Mouse (Mus musculus): ENCODE data around the gene Ppp4r3b. TPM values are rescaled to one million over a fixed set of nuclear protein-coding genes. Genes with fewer than 3 reads are reported as not detected.

Gene Ppp4r3b
- 7.3 and 10.2 TPM in 2 replicates for polyA plus RNA-seq (2012; rRNA removed)

DNA sequence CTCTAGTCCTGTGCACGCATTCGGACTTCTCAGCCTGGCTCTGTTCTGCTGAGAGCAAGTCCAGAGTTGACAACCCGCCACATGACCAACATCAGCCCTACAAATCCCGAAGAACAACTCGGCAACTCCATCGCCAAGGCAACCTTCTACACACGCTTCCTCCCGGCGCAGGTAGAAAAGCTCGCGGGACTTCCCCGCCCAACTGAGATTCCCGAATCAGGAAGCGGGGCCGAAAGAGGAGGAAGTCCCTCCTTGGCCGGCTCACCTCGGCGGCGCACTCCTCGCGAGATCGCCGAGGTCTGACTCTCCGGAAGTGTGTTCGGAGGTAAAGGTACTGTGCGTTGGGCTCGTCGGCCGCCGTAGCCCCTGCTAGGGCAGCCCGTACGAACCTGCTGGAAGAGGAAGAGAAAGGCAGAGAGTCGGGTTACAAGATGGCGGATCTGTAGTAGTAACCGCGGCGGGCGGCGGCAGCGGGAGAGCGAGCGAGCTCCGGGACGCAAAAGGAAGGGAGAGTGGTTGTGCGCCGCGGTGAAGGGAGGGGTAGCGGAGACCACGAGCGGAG is at the start of gene Ppp4r3b:
Gene Ppp4r3b, plus strand, starts transcription at position 328 of the 562 bp plus-strand sequence.
- peaks cover 8% of the 10 kb centered on the region for H3K4me1 ChIP-seq (ENCODE audit: control insufficient read depth, insufficient read depth, low read length)
- WGBS, result under 1% methylated on average over 50 of the region's 50 CpGs
- DNase-seq, result peak; percentile 96
- H3K4me3 ChIP-seq (replicated peaks; ENCODE audit: extremely low read depth, low read depth, low read length), result peak within 1 kb of the TSS; percentile 100
- no peak for TF ChIP-seq CTCF (IDR thresholded peaks at IDR 0.05; ENCODE audit: insufficient read depth, low read length)
- peak; percentile 56; the same call in 1 of the 2 replicates for TF ChIP-seq POLR2A (IDR thresholded peaks at IDR 0.05; ENCODE audit: borderline replicate concordance, extremely low read depth, low read depth, low read length)

DNA sequence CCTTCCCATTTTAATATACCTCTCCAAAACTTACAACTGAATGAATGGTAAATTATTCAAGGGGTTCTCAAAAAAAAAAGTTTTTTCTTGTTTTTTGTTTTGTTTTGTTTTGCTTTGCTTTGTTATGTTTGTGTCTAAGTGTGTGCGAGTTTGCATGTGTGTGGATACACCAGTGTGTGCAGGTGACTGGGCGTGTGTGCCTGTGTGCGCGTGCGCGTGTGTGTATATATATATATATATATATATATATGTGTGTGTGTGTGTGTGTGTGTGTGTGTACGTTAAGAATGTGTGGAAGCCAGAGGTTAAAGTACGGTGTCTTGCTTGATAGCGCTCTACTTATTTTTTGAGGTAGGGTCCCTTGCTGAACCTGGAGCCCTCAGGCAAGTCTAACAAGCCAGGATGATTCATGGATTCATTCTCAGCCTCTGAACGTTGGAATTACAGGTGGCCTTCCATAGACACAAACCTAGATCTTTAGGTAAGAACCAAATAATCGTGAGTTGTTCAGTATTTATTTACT is 42.8 kb upstream of the Ppp4r3b start:
- Histone ChIP-seq H3K4me1 (ENCODE audit: control insufficient read depth, insufficient read depth, low read length) (no peaks in the 10 kb centered on the region; the same call in 1 of the 2 replicates), H3K4me3 (replicated peaks; ENCODE audit: extremely low read depth, low read depth, low read length) (peak overlapping the region; percentile 81)
- WGBS, result 42% methylated on average over 11 of the region's 11 CpGs
- DNase-seq, result no peak
- no peak for TF ChIP-seq CTCF (IDR thresholded peaks at IDR 0.05; ENCODE audit: insufficient read depth, low read length)
- no peak for TF ChIP-seq POLR2A (IDR thresholded peaks at IDR 0.05; ENCODE audit: borderline replicate concordance, extremely low read depth, low read depth, low read length)

DNA sequence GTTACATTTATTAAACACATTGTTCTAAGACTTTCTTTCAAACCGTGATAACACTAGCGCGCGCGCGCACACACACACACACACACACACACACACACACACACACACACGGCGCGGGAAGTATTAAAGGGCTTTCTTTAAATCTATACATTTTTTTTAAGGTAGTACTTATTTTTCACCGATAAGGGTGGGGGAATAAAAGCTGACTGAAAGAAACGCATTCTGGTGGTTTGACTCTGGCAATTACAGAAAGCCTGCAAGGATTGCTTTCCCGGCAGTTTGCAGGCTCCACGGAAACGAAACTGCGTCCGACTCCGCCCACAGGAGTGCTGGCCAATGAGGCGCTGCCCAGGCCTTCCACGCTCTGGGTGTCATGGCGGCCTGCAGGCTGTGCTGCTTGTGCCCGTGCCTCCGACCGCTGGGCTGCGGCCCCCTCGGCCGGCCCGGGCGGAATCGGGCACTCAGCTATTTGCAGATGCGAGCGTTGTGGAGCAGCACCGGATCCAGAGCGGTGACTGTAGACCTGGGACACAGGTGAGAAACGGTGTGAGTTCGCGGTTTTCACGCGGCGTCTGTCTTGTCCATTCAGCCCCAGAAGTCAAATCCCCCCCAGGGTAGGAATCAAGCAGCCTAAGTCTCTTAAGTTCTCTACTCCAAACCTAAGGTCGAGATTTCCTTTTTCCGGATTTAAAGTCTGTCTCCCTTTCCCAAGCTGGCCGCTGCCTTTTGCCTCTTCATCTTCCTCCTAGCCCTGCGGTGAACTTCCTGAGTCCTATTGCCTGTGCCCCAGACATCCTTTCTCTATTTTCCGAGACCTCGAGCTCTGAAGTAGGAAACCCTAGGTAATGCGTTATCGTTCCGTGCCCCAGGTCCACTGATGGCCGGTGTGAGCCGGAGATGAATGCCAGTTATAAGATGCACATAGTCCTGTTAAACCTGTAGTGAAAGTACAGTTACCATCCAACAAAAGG is 42.0 kb upstream of the Ppp4r3b start, which contains the start of gene Pnpt1:
Gene Pnpt1, plus strand, starts transcription at position 360 of the 971 bp plus-strand sequence.
- WGBS, result under 1% methylated on average over 50 of the region's 50 CpGs
- H3K4me3 ChIP-seq (replicated peaks; ENCODE audit: extremely low read depth, low read depth, low read length), result peak within 1 kb of the TSS; percentile 81
- TF ChIP-seq POLR2A (IDR thresholded peaks at IDR 0.05; ENCODE audit: borderline replicate concordance, extremely low read depth, low read depth, low read length) (peak; percentile 56; the same call in 1 of the 2 replicates), CTCF (IDR thresholded peaks at IDR 0.05; ENCODE audit: insufficient read depth, low read length) (no peak)
- peak; percentile 87 for DNase-seq
- no peaks in the 10 kb centered on the region; the same call in 1 of the 2 replicates for H3K4me1 ChIP-seq (ENCODE audit: control insufficient read depth, insufficient read depth, low read length)

DNA sequence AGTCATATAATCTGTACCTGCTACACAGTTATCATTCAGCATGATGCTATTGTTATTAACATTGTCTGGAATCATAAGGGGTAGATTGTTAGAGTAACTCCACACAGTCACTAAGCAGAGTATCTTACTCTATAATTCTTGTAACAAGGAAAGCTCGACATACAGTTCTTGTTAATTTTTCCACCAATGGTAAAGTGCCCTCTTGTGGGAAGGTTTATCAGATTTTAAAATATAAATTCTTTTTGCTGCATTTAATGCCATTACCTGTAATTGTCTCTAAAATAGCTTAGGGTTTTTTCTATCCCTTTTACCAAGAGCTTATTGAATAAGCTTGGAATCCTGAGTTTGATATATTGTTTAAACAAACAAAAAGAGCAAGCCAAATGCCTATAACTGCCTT is 32.0 kb upstream of the Ppp4r3b start:
- H3K4me3 ChIP-seq (replicated peaks; ENCODE audit: extremely low read depth, low read depth, low read length), result no peak overlapping the region
- no peak for TF ChIP-seq CTCF (IDR thresholded peaks at IDR 0.05; ENCODE audit: insufficient read depth, low read length)
- no peak for TF ChIP-seq POLR2A (IDR thresholded peaks at IDR 0.05; ENCODE audit: borderline replicate concordance, extremely low read depth, low read depth, low read length)
- no peak for DNase-seq
- H3K4me1 ChIP-seq (ENCODE audit: control insufficient read depth, insufficient read depth, low read length), result no peaks in the 10 kb centered on the region
- WGBS, result 63% methylated on average over 1 of the region's 1 CpGs

DNA sequence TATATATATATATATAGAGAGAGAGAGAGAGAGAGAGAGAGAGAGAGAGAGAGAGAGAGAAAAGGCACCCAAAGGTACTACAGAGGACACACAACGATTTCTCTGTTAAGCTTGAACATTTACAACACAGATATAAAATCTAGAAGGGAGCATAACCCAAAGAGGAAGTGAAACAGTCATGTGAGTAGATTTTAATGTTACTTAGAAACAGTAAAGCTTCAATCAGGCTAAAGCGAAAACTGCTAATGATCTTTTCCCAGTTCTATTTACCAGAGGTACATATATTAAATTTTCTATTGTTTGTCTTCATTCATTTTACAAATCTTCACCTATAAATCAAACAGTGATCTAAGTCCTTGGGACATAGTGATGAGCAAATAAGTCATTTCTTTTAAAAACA is 23.8 kb upstream of the Ppp4r3b start:
- TF ChIP-seq CTCF (IDR thresholded peaks at IDR 0.05; ENCODE audit: insufficient read depth, low read length), result no peak
- TF ChIP-seq POLR2A (IDR thresholded peaks at IDR 0.05; ENCODE audit: borderline replicate concordance, extremely low read depth, low read depth, low read length), result no peak
- Histone ChIP-seq H3K4me3 (replicated peaks; ENCODE audit: extremely low read depth, low read depth, low read length) (no peak overlapping the region), H3K4me1 (ENCODE audit: control insufficient read depth, insufficient read depth, low read length) (no peaks in the 10 kb centered on the region)
- DNase-seq, result no peak
- 92% methylated on average over 2 of the region's 2 CpGs for WGBS

DNA sequence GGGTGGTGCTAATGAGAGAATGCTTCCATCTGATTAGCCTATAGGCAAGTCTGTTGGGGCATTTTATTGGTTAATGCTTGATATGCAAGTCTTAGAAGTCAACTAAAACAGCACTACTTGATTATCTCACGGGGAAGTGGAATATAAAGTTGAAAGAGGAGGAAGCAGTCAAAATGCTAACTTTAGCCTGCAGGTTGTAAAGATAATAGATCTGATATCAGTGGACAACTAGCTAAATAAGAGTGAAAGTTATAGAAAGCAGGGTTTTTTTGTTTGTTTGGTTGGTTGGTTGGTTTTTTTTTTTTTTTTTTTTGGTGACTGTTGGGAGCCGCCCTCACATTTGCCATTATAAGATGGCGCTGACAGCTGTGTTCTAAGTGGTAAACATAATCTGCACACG is 9.1 kb upstream of the Ppp4r3b start:
- H3K4me1 ChIP-seq (ENCODE audit: control insufficient read depth, insufficient read depth, low read length), result no peaks in the 10 kb centered on the region
- DNase-seq, result no peak
- WGBS, result 90% methylated on average over 4 of the region's 4 CpGs
- no peak overlapping the region for H3K4me3 ChIP-seq (replicated peaks; ENCODE audit: extremely low read depth, low read depth, low read length)
- no peak for TF ChIP-seq POLR2A (IDR thresholded peaks at IDR 0.05; ENCODE audit: borderline replicate concordance, extremely low read depth, low read depth, low read length)

DNA sequence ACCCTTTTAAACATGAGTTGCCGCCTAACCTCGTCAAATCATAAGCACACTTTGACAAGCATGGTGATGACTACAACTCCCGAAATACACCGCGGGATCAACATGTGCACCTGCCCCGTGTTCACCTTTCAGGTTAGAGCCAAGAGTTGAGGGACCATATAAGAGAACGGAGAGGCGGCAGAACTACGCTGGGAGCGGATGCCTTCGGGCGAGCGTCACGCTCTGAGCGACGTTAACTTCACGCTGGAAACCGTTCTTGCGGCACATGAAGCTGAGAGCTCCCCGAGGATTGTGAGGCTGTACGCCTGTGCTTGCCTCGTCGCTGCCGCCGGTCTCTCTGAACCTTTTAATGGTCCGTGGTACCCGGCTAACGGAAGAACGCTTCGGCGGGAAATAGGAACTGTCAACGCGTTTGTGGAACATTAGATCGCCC is 715 bp upstream of the Ppp4r3b start:
- Histone ChIP-seq H3K4me1 (ENCODE audit: control insufficient read depth, insufficient read depth, low read length) (peaks cover 8% of the 10 kb centered on the region), H3K4me3 (replicated peaks; ENCODE audit: extremely low read depth, low read depth, low read length) (peak overlapping the region; percentile 100)
- peak; percentile 57 for DNase-seq
- under 1% methylated on average over 34 of the region's 34 CpGs for WGBS
- TF ChIP-seq POLR2A (IDR thresholded peaks at IDR 0.05; ENCODE audit: borderline replicate concordance, extremely low read depth, low read depth, low read length), result peak; percentile 33; the same call in 1 of the 2 replicates
- no peak for TF ChIP-seq CTCF (IDR thresholded peaks at IDR 0.05; ENCODE audit: insufficient read depth, low read length)

DNA sequence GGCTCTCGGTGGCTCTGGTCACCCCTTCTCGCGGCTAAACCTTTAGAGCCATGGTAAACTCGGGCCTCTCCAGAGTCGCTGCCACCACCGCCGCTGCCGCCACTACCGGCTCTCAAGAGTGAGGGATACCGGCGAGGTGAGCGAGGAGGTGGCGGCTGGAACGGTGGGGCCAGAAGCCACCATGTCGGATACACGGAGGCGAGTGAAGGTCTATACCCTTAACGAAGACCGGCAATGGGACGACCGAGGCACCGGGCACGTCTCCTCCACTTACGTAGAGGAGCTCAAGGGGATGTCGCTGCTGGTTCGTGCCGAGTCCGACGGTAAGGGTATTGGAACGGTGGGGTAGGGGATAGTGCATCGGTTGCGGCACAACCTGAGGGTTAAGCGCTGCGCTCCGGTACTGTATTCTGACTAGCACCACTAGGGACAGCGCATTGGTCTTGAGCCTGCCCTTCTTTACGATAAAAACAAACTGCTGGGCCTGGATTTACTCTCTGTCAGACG is 488 bp downstream of the Ppp4r3b start:
- Histone ChIP-seq H3K4me1 (ENCODE audit: control insufficient read depth, insufficient read depth, low read length) (peaks cover 8% of the 10 kb centered on the region), H3K4me3 (replicated peaks; ENCODE audit: extremely low read depth, low read depth, low read length) (peak overlapping the region; percentile 100)
- TF ChIP-seq POLR2A (IDR thresholded peaks at IDR 0.05; ENCODE audit: borderline replicate concordance, extremely low read depth, low read depth, low read length) (peak; percentile 36; the same call in 1 of the 2 replicates), CTCF (IDR thresholded peaks at IDR 0.05; ENCODE audit: insufficient read depth, low read length) (peak; percentile 49)
- 1% methylated on average over 38 of the region's 38 CpGs for WGBS
- DNase-seq, result no peak
